Mouse (Mus musculus) gonadal fat pad, adult 2 months (tissue): ENCODE measurements at regions not wholly inside any gene's neighbourhood (a gene's known extent, or its start where the extent isn't known, plus 50 kb on each side); places are given as distances from the start of the nearest gene placed in this dataset.

ENCODE experiments used
- DNase-seq: peaks from one replicate; pipeline ENCODE4 v3.0.0-alpha.2; 2012; ENCODE audit warnings: low read depth

DNA sequence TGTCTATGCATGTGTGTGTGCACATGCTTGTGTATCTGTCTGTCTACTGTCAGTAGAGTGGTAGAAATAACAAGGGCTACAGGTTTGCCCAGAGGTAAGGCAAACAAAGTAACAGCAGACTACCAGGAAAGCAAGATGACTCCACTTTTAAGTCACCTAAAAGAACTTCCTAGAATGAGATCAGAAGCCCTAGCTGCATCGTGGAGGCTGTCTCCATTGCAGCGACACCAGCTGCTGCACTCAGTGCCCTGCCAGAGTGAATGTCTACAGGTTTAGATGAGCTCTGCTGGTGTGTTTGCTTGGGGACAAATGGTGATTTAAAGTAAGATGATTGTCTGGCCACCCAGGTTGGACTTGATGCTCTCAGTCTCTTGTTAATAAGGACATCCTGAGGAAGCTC is 50.6 kb upstream of the Dusp10 start:
- no peak for DNase-seq

DNA sequence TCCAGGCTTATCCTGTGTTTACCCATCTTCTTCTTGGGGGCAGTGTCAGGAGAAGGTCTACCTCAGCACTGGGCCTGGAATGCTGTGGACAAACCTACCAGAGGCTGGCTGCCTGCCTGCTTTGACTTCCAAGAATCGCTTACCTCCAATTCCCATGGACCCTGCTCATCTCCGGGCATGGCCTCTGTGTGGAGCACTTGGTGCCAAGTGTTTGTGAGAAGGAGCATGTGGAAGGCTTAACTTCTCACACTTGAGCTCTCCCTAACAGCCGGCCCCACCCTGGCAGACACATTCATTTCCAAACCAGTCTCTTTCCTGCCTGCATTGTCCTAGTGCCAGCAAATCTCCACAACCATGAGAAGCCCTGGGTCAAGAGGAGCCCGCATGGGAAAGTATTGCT is 49.8 kb upstream of the Dusp10 start:
- no peak for DNase-seq
